Mouse (Mus musculus): ENCODE data around the gene Osbpl11. TPM values are rescaled to one million over a fixed set of nuclear protein-coding genes. Genes with fewer than 3 reads are reported as not detected.

Osbpl11 gene
- polyA plus RNA-seq, 1 experiment from 2014 or later = 14.3 TPM

- WGBS = 85% methylated on average over 6 of the region's 6 CpGs
- Histone ChIP-seq H3K4me2 (ENCODE audit: low read length) (no peak overlapping the region), H3K27me3 (replicated peaks; ENCODE audit: control insufficient read depth, insufficient read depth, low read length) (no peaks in the 10 kb centered on the region), H3K36me3 (ENCODE audit: control insufficient read depth, insufficient read depth, low read length) (peaks cover 66% of the 10 kb centered on the region), H3K4me1 (ENCODE audit: control insufficient read depth, insufficient read depth, low read length) (no peaks in the 10 kb centered on the region), H3K4me3 (ENCODE audit: low read depth, low read length) (no peak overlapping the region), H3K9ac (ENCODE audit: low read length) (no peak overlapping the region), H3K27ac (ENCODE audit: low read depth, low read length) (no peak overlapping the region), H3K9me3 (replicated peaks; ENCODE audit: control insufficient read depth, low read length) (no peaks in the 10 kb centered on the region)
- ATAC-seq (no peak), DNase-seq (ENCODE audit: low spot score) (no peak)
Observed at GRCm38 (mm10) chr16:33242046-33242445, 57.2 kb downstream of the Osbpl11 start.

- H3K27ac ChIP-seq (ENCODE audit: low read depth, low read length) = no peak overlapping the region
- WGBS = 96% methylated on average over 6 of the region's 6 CpGs
- H3K9me3 ChIP-seq (replicated peaks; ENCODE audit: control insufficient read depth, low read length) = no peaks in the 10 kb centered on the region
- H3K36me3 ChIP-seq (ENCODE audit: control insufficient read depth, insufficient read depth, low read length) = peaks cover 52% of the 10 kb centered on the region
- H3K27me3 ChIP-seq (replicated peaks; ENCODE audit: control insufficient read depth, insufficient read depth, low read length) = no peaks in the 10 kb centered on the region
- ATAC-seq (no peak), DNase-seq (ENCODE audit: low spot score) (no peak)
- no peak overlapping the region for H3K9ac ChIP-seq (ENCODE audit: low read length)
- no peak overlapping the region for H3K4me3 ChIP-seq (ENCODE audit: low read depth, low read length)
- H3K4me1 ChIP-seq (ENCODE audit: control insufficient read depth, insufficient read depth, low read length) = no peaks in the 10 kb centered on the region
- no peak overlapping the region for H3K4me2 ChIP-seq (ENCODE audit: low read length)
Observed at GRCm38 (mm10) chr16:33244136-33244691, 59.3 kb downstream of the Osbpl11 start.

GRCm38 (mm10) chr16:33244933-33245470, 60.1 kb downstream of the Osbpl11 start:
- H3K9ac ChIP-seq (ENCODE audit: low read length) = no peak overlapping the region
- H3K27me3 ChIP-seq (replicated peaks; ENCODE audit: control insufficient read depth, insufficient read depth, low read length) = no peaks in the 10 kb centered on the region
- peaks cover 44% of the 10 kb centered on the region for H3K36me3 ChIP-seq (ENCODE audit: control insufficient read depth, insufficient read depth, low read length)
- no peak overlapping the region for H3K27ac ChIP-seq (ENCODE audit: low read depth, low read length)
- H3K9me3 ChIP-seq (replicated peaks; ENCODE audit: control insufficient read depth, low read length) = no peaks in the 10 kb centered on the region
- no peak overlapping the region for H3K4me2 ChIP-seq (ENCODE audit: low read length)
- no peak for ATAC-seq
- DNase-seq (ENCODE audit: low spot score) = no peak
- H3K4me3 ChIP-seq (ENCODE audit: low read depth, low read length) = no peak overlapping the region
- no peaks in the 10 kb centered on the region for H3K4me1 ChIP-seq (ENCODE audit: control insufficient read depth, insufficient read depth, low read length)
- 92% methylated on average over 9 of the region's 9 CpGs for WGBS

GRCm38 (mm10) chr16:33246526-33246925, 61.7 kb downstream of the Osbpl11 start:
- ATAC-seq = no peak
- Histone ChIP-seq H3K4me3 (ENCODE audit: low read depth, low read length) (no peak overlapping the region), H3K27ac (ENCODE audit: low read depth, low read length) (no peak overlapping the region), H3K36me3 (ENCODE audit: control insufficient read depth, insufficient read depth, low read length) (peaks cover 31% of the 10 kb centered on the region), H3K27me3 (replicated peaks; ENCODE audit: control insufficient read depth, insufficient read depth, low read length) (no peaks in the 10 kb centered on the region), H3K4me1 (ENCODE audit: control insufficient read depth, insufficient read depth, low read length) (peaks cover 2% of the 10 kb centered on the region; the same call in 1 of the 2 replicates), H3K9ac (ENCODE audit: low read length) (no peak overlapping the region), H3K4me2 (ENCODE audit: low read length) (no peak overlapping the region), H3K9me3 (replicated peaks; ENCODE audit: control insufficient read depth, low read length) (no peaks in the 10 kb centered on the region)
- WGBS = 92% methylated on average over 5 of the region's 5 CpGs
- no peak for DNase-seq (ENCODE audit: low spot score)

GRCm38 (mm10) chr16:33247006-33247405, 62.1 kb downstream of the Osbpl11 start:
- Histone ChIP-seq H3K4me1 (ENCODE audit: control insufficient read depth, insufficient read depth, low read length) (peaks cover 2% of the 10 kb centered on the region; the same call in 1 of the 2 replicates), H3K27me3 (replicated peaks; ENCODE audit: control insufficient read depth, insufficient read depth, low read length) (no peaks in the 10 kb centered on the region), H3K4me3 (ENCODE audit: low read depth, low read length) (no peak overlapping the region), H3K36me3 (ENCODE audit: control insufficient read depth, insufficient read depth, low read length) (peaks cover 27% of the 10 kb centered on the region), H3K9me3 (replicated peaks; ENCODE audit: control insufficient read depth, low read length) (no peaks in the 10 kb centered on the region), H3K9ac (ENCODE audit: low read length) (no peak overlapping the region), H3K4me2 (ENCODE audit: low read length) (no peak overlapping the region), H3K27ac (ENCODE audit: low read depth, low read length) (no peak overlapping the region)
- WGBS = 82% methylated on average over 2 of the region's 2 CpGs
- ATAC-seq = no peak
- no peak for DNase-seq (ENCODE audit: low spot score)

GRCm38 (mm10) chr16:33250651-33251120, 65.8 kb downstream of the Osbpl11 start:
- H3K27ac ChIP-seq (ENCODE audit: low read depth, low read length) = no peak overlapping the region
- ATAC-seq = no peak; the same call in 1 of the 2 replicates
- H3K4me1 ChIP-seq (ENCODE audit: control insufficient read depth, insufficient read depth, low read length) = peaks cover 6% of the 10 kb centered on the region
- H3K27me3 ChIP-seq (replicated peaks; ENCODE audit: control insufficient read depth, insufficient read depth, low read length) = no peaks in the 10 kb centered on the region
- no peaks in the 10 kb centered on the region for H3K36me3 ChIP-seq (ENCODE audit: control insufficient read depth, insufficient read depth, low read length)
- 25% methylated on average over 9 of the region's 9 CpGs for WGBS
- H3K9me3 ChIP-seq (replicated peaks; ENCODE audit: control insufficient read depth, low read length) = no peaks in the 10 kb centered on the region
- peak overlapping the region; percentile 93 for H3K9ac ChIP-seq (ENCODE audit: low read length)
- peak overlapping the region; percentile 67 for H3K4me2 ChIP-seq (ENCODE audit: low read length)
- DNase-seq (ENCODE audit: low spot score) = peak; percentile 6
- H3K4me3 ChIP-seq (ENCODE audit: low read depth, low read length) = peak overlapping the region; percentile 94

GRCm38 (mm10) chr16:33251194-33252051, 66.6 kb downstream of the Osbpl11 start, which contains the start of gene Snx4:
Snx4 (plus strand) TSS chr16:33251442.
- H3K36me3 ChIP-seq (ENCODE audit: control insufficient read depth, insufficient read depth, low read length) = no peaks in the 10 kb centered on the region
- no peaks in the 10 kb centered on the region for H3K27me3 ChIP-seq (replicated peaks; ENCODE audit: control insufficient read depth, insufficient read depth, low read length)
- no peaks in the 10 kb centered on the region for H3K9me3 ChIP-seq (replicated peaks; ENCODE audit: control insufficient read depth, low read length)
- ATAC-seq (peak; percentile 94), DNase-seq (ENCODE audit: low spot score) (peak; percentile 97)
- H3K4me3 ChIP-seq (ENCODE audit: low read depth, low read length) = peak within 1 kb of the TSS; percentile 94
- peak within 1 kb of the TSS; percentile 39; the same call in 1 of the 2 replicates for H3K27ac ChIP-seq (ENCODE audit: low read depth, low read length)
- peaks cover 6% of the 10 kb centered on the region for H3K4me1 ChIP-seq (ENCODE audit: control insufficient read depth, insufficient read depth, low read length)
- H3K4me2 ChIP-seq (ENCODE audit: low read length) = peak within 1 kb of the TSS; percentile 67
- under 1% methylated on average over 71 of the region's 72 CpGs for WGBS
- H3K9ac ChIP-seq (ENCODE audit: low read length) = peak within 1 kb of the TSS; percentile 93

- H3K9ac ChIP-seq (ENCODE audit: low read length) = no peak overlapping the region
- DNase-seq (ENCODE audit: low spot score) (no peak), ATAC-seq (no peak)
- H3K4me3 ChIP-seq (ENCODE audit: low read depth, low read length) = no peak overlapping the region
- H3K9me3 ChIP-seq (replicated peaks; ENCODE audit: control insufficient read depth, low read length) = no peaks in the 10 kb centered on the region
- H3K27me3 ChIP-seq (replicated peaks; ENCODE audit: control insufficient read depth, insufficient read depth, low read length) = no peaks in the 10 kb centered on the region
- H3K36me3 ChIP-seq (ENCODE audit: control insufficient read depth, insufficient read depth, low read length) = no peaks in the 10 kb centered on the region
- H3K27ac ChIP-seq (ENCODE audit: low read depth, low read length) = no peak overlapping the region
- H3K4me1 ChIP-seq (ENCODE audit: control insufficient read depth, insufficient read depth, low read length) = peaks cover 6% of the 10 kb centered on the region
- no peak overlapping the region for H3K4me2 ChIP-seq (ENCODE audit: low read length)
- WGBS = 83% methylated on average over 7 of the region's 7 CpGs
Observed at GRCm38 (mm10) chr16:33255601-33256000, 70.7 kb downstream of the Osbpl11 start.

Measured in forebrain, embryonic 14.5 days (tissue).